In the genomic region with DNA sequence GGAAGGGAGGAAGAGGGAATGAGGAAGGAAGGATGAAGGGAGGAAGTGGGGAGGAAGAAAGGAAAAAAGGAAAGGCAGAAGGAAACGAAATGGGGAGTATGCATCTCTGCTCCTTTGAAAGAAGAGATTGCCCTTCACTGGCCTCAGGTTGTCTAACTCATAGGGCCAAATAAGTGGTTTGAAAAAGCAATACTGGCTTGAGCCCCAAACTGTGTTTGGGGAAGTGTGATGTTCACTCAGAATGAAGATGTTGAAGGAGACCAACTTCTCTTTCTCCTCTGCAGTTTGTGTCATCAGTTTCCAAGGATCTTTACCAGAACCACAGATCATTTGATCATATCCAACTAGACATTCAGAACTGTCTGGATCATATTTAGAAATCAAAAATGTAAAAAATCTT, we compare ENCODE assay signal across 21 mouse cellular contexts. TPM values are rescaled to one million over a fixed set of nuclear protein-coding genes. Genes with fewer than 3 reads are reported as not detected.
DNase-seq lines count a peak whose midpoint lies in the region; ATAC-seq and TF ChIP-seq lines count a peak whose summit lies in the region.
"Had no signal": no experiment of that assay in that cellular context is flagged by ENCODE, and none has a peak within 500 bp of the region (broad histone marks: within the 10 kb centered on the region; RNA-seq: fewer than 3 reads in every experiment).

No protein-coding gene starts in this region.

- H3K36me3 ChIP-seq in spleen, adult 2 months (ENCODE audit: control insufficient read depth, insufficient read depth, low read length): no peaks in the 10 kb centered on the region
- H3K36me3 ChIP-seq in splenic B cell, adult 2 months (ENCODE audit: control insufficient read depth, insufficient read depth, low read length, poor library complexity, severe bottlenecking): no peaks in the 10 kb centered on the region; the same call in 1 of the 2 replicates
- H3K36me3 ChIP-seq: embryonic facial prominence, embryonic 15.5 days; heart, embryonic 10.5 days; hindbrain, embryonic 10.5 days; intestine, embryonic 15.5 days had no signal

- no peak for DNase-seq in spleen, adult 2 months (ENCODE audit: low read depth in 1 of 2, low spot score in 2 of 2)
- DNase-seq in spleen, postnatal 10 days (ENCODE audit: low spot score in 2 of 2): no peak
- DNase-seq in splenic B cell, adult 2 months (ENCODE audit: low read depth, low spot score): peak; percentile 45
- DNase-seq in right cerebral cortex, postnatal 4 days: no peak
- no peak for DNase-seq in heart, postnatal 14 days
- DNase-seq: adrenal gland, adult 8-10 months; adrenal gland, postnatal 36 days; cerebellum, adult 18-20 months; cerebellum, adult 9-11 months; embryo, embryonic 11 days; heart, postnatal 10 days had no signal

- intact Hi-C loops in heart, postnatal 14 days (cut with DNase I): no loop called here

- no peak overlapping the region for H3K4me3 ChIP-seq in spleen, adult 2 months (ENCODE audit: extremely low read depth, insufficient read depth, insufficient read length)
- H3K4me3 ChIP-seq: embryonic facial prominence, embryonic 15.5 days; heart, embryonic 10.5 days; hindbrain, embryonic 10.5 days; intestine, embryonic 15.5 days had no signal

- H3K27me3 ChIP-seq in spleen, adult 2 months (ENCODE audit: control insufficient read depth, insufficient read depth, low read length): no peaks in the 10 kb centered on the region
- no peaks in the 10 kb centered on the region for H3K27me3 ChIP-seq in splenic B cell, adult 2 months (ENCODE audit: control insufficient read depth, insufficient read depth, low read length, poor library complexity, severe bottlenecking)
- H3K27me3 ChIP-seq: embryonic facial prominence, embryonic 15.5 days; intestine, embryonic 15.5 days; Patski had no signal

- peak; percentile 63 for ATAC-seq in granulocyte monocyte progenitor cell, adult 5-6 weeks (replicated peaks; ENCODE audit: poor library complexity, severe bottlenecking)
- ATAC-seq in megakaryocyte progenitor cell, adult 5-6 weeks (replicated peaks; ENCODE audit: poor library complexity): peak; percentile 72
- ATAC-seq in erythroblast, adult 5-6 weeks (replicated peaks; ENCODE audit: low FRiP score, poor library complexity, severe bottlenecking): no peak
- ATAC-seq: forebrain, embryonic 16.5 days; intestine, embryonic 15.5 days; Patski had no signal

- peaks cover 5% of the 10 kb centered on the region for H3K4me1 ChIP-seq in spleen, adult 2 months (ENCODE audit: control insufficient read depth, insufficient read depth, insufficient read length)
- H3K4me1 ChIP-seq: embryonic facial prominence, embryonic 15.5 days; hindbrain, embryonic 10.5 days; intestine, embryonic 15.5 days had no signal

- no peak for TF ChIP-seq CTCF in spleen, adult 2 months (IDR thresholded peaks at IDR 0.05; ENCODE audit: extremely low read depth, insufficient read depth, insufficient read length, insufficient replicate concordance)

- TF ChIP-seq POLR2A in spleen, adult 2 months (IDR thresholded peaks at IDR 0.05; ENCODE audit: low read depth, low read length): no peak

- H3K27ac ChIP-seq in spleen, adult 2 months (ENCODE audit: insufficient read depth, low read length): peak overlapping the region; percentile 94; the same call in 1 of the 2 replicates
- H3K27ac ChIP-seq: embryonic facial prominence, embryonic 15.5 days; heart, embryonic 10.5 days; hindbrain, embryonic 10.5 days; hindbrain, embryonic 14.5 days; intestine, embryonic 15.5 days had no signal

- WGBS in spleen, adult 2 months: 26% methylated on average over 1 of the region's 1 CpGs

RNA-seq across cellular contexts. Expression of gene Klf6, which starts 27.4 kb away (rescaled TPM):
- 8.4 and 14.6 TPM in 2 replicates for polyA plus RNA-seq in spleen, adult 2 months (2012; rRNA removed)
- total RNA-seq in granulocyte monocyte progenitor cell, adult 5-6 weeks (2014; fragmentation: Nextera tagmentation): 8.9 and 11.3 TPM in 2 replicates
- total RNA-seq in granulocyte monocyte progenitor cell, adult 5-6 weeks (2017): 59.3 and 73.1 TPM in 2 replicates
- 30.6 and 65.4 TPM in 2 replicates for total RNA-seq in megakaryocyte progenitor cell, adult 5-6 weeks (2015)
- total RNA-seq in megakaryocyte progenitor cell, adult 5-6 weeks (2017): 39.1 and 62.3 TPM in 2 replicates
- total RNA-seq in erythroblast, adult 5-6 weeks (2015; ENCODE audit: low replicate concordance): 20.8 and 21.9 TPM in 2 replicates
- 19.7 and 37.8 TPM in 2 replicates for total RNA-seq in erythroblast, adult 5-6 weeks (2017; ENCODE audit: low replicate concordance)
- 10 to 100 TPM; 76.8 to 80.6 TPM for total RNA-seq in heart, postnatal 14 days (2021)
